Mouse (Mus musculus) ES-Bruce4 (cell line): Measurements from ENCODE around the gene Spry1. TPM values are rescaled to one million over a fixed set of nuclear protein-coding genes. Genes with fewer than 3 reads are reported as not detected.

Experiments
- H3K27ac ChIP-seq: 2 replicates; pipeline ENCODE4 v1.5.1; 2012; ENCODE audit warnings: low read length, inconsistent platforms; ENCODE audit not compliant: insufficient read depth
- H3K27me3 ChIP-seq: 2 replicates; pipeline ENCODE4 v1.6.1; 2012; ENCODE audit warnings: mild to moderate bottlenecking, low read length, inconsistent platforms; ENCODE audit not compliant: control insufficient read depth, poor library complexity, insufficient read depth, severe bottlenecking
- H3K36me3 ChIP-seq: 2 replicates; pipeline ENCODE4 v1.6.1; 2012; ENCODE audit warnings: inconsistent platforms, mild to moderate bottlenecking, low read length, moderate library complexity; ENCODE audit not compliant: control insufficient read depth, poor library complexity, insufficient read depth, severe bottlenecking
- H3K4me1 ChIP-seq: one replicate; pipeline ENCODE4 v1.8.1; 2011; ENCODE audit warnings: low read length; ENCODE audit not compliant: control insufficient read depth, insufficient read depth
- H3K4me3 ChIP-seq: 2 replicates; pipeline ENCODE4 v1.5.1; 2011; ENCODE audit warnings: low read depth, mild to moderate bottlenecking, low read length
- H3K9ac ChIP-seq: 2 replicates; pipeline ENCODE4 v1.6.1; 2012; ENCODE audit warnings: low read depth, mild to moderate bottlenecking, inconsistent platforms; ENCODE audit not compliant: poor library complexity, severe bottlenecking
- H3K9me3 ChIP-seq: replicated peaks from 2 replicates; pipeline ENCODE4 v1.6.1; 2012; ENCODE audit warnings: mild to moderate bottlenecking, low read length, inconsistent platforms; ENCODE audit not compliant: control insufficient read depth, poor library complexity, insufficient read depth, severe bottlenecking
- CTCF ChIP-seq: IDR thresholded peaks from one replicate; pipeline ENCODE4 v1.8.1; 2011; ENCODE audit warnings: low read depth, low read length
- EP300 ChIP-seq: IDR thresholded peaks from 2 replicates; pipeline ENCODE4 v1.6.1; 2011; ENCODE audit warnings: low read depth, low read length; ENCODE audit not compliant: insufficient read depth
- POLR2A ChIP-seq: IDR thresholded peaks from one replicate; pipeline ENCODE4 v1.8.1; 2011; ENCODE audit warnings: low read length; ENCODE audit not compliant: insufficient read depth
- polyA plus RNA-seq: library from polyadenylated mRNA; stranded (reverse); fragments of >200 nt; gene quantifications from 2 replicates; pipeline ENCODE4 v1.2.4, GENCODE M21; 2011; ENCODE audit warnings: low read depth; ENCODE audit not compliant: missing spikeins, insufficient read depth, insufficient read length

Spry1 gene
- polyA plus RNA-seq, 1 experiment, result 30.5 TPM

DNA sequence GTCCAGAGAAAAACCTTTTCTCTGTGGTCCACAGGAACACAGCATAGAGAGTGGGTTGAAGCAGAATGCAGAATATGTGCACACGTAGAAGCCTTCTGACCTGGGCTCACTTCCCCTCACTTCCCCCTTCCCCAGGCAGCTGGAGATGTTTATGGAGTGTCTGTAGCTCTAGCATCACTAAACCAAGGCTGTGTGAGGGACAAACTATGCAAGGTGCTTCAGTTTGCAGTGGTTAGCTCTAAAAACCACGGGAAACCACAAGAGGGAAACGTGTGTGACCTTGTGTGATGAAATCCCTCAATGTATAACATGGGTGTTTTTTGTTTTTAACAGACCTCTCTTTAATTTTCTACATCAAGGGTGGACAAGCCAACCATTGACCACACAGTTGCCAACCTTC is 36.2 kb upstream of the Spry1 start:
- Histone ChIP-seq H3K4me1 (no peaks in the 10 kb centered on the region), H3K4me3 (no peak overlapping the region), H3K27me3 (no peaks in the 10 kb centered on the region), H3K36me3 (no peaks in the 10 kb centered on the region), H3K27ac (no peak overlapping the region), H3K9me3 (no peaks in the 10 kb centered on the region), H3K9ac (no peak overlapping the region)
- no peak for TF ChIP-seq POLR2A
- TF ChIP-seq CTCF, result no peak
- no peak for TF ChIP-seq EP300

DNA sequence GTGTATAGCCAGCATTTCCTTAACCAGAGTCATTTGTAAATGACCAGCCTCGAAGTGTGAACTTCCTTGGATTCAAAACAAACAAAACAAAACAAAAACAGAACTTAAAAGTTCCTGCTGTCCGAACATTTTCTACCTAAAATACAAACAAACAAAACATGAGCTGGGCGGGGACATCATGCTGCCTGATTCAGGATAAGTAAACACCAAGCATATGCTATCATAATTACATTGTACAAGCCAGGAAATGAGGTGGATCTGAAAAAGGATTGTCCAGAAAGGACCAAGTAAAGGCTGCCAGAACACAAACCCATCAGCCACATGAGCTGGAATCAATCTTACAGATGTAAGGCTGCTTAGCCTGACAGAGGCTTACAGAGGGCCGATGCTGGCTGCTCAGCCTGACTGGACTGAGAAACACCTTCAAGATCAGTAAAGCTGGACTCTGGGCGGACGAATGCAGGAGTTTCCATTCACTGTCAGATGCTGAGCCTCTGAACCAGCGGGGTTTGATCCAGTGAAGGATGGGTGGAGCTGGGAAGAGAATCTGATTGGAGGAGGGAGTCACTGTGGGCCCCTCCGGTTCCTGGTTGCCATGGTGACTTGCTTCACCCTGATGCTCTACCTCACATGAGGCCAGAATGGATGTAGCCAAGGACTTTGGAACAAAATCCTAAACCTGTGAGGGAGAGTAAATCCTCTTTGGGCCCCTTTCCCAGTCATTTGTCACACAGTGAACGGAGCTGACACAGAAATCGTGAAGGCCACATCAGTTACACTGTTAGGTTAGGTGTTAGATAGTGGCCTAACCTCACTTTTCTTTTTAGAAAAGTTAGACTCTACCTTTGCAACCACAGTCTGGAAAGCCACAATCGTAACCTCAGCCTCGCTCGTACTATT is 34.5 kb upstream of the Spry1 start:
- Histone ChIP-seq H3K27ac (no peak overlapping the region), H3K4me1 (no peaks in the 10 kb centered on the region), H3K27me3 (no peaks in the 10 kb centered on the region), H3K9me3 (no peaks in the 10 kb centered on the region), H3K9ac (no peak overlapping the region), H3K36me3 (no peaks in the 10 kb centered on the region), H3K4me3 (no peak overlapping the region)
- no peak for TF ChIP-seq EP300
- TF ChIP-seq POLR2A, result no peak
- no peak for TF ChIP-seq CTCF

DNA sequence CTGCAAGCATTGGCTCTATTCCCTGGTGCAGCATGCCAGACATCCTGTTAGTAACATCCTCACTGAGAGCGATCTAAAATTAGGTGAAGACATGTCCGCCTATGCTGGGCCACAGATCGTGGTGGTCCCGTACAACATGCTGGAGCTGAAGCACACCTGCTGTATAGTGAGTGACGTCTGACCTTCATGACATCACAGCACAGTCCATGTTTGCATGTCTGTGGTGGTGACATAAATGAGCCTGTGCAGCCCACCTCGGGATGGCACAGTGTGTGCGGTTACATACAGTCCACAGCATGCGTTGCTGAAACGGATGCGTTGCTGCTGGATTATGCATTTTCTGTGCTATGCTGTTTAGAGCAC is 33.9 kb upstream of the Spry1 start:
- TF ChIP-seq CTCF, result no peak
- TF ChIP-seq EP300, result no peak
- no peak for TF ChIP-seq POLR2A
- H3K4me1 ChIP-seq, result no peaks in the 10 kb centered on the region
- no peak overlapping the region for H3K27ac ChIP-seq
- no peaks in the 10 kb centered on the region for H3K9me3 ChIP-seq
- H3K36me3 ChIP-seq, result no peaks in the 10 kb centered on the region
- no peaks in the 10 kb centered on the region for H3K27me3 ChIP-seq
- H3K4me3 ChIP-seq, result no peak overlapping the region
- H3K9ac ChIP-seq, result no peak overlapping the region

DNA sequence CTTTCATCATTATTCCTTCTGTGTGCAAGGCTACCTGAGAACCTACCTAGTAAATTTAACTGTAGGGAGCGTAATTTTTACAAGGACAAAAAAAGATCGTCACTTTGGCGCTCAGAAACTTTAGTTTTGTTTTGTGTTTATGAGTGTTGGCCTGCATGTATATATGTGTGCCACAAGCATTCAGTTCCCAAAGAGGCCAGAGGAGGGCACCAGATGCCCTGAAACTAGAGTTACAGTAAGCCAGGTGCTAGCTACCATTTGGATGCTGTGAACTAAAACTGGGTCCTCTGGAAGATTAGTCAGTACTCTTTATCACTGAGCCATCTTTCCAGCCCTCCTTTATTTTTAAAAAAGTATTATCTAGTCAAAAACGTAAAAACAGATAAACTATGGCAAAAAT is 30.8 kb upstream of the Spry1 start:
- Histone ChIP-seq H3K9me3 (no peaks in the 10 kb centered on the region), H3K27ac (no peak overlapping the region), H3K27me3 (no peaks in the 10 kb centered on the region), H3K36me3 (no peaks in the 10 kb centered on the region), H3K9ac (no peak overlapping the region), H3K4me3 (no peak overlapping the region), H3K4me1 (no peaks in the 10 kb centered on the region)
- TF ChIP-seq POLR2A (no peak), CTCF (peak; percentile 25)

DNA sequence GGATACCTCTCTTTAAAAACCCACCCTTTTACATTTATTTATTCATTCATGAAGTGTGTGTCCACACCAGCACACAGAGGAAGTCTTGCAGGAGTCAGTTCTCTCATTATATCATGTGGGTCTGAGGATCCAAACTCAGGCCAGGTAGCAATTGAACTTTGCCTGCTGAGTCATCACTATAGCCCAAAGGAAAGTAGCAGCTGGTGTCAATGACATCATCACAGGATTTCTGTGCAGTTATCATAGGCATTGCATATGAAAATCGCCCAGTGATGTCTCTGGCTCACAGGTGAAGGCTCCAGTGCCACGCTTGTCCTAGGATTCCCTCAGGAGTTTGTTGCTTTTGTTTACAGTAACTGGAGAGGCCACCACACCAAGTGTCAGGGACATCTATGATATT is 29.1 kb upstream of the Spry1 start:
- no peak for TF ChIP-seq CTCF
- no peak for TF ChIP-seq POLR2A
- TF ChIP-seq EP300, result no peak
- Histone ChIP-seq H3K27ac (no peak overlapping the region), H3K9ac (no peak overlapping the region), H3K9me3 (no peaks in the 10 kb centered on the region), H3K4me3 (no peak overlapping the region), H3K4me1 (no peaks in the 10 kb centered on the region), H3K27me3 (no peaks in the 10 kb centered on the region), H3K36me3 (no peaks in the 10 kb centered on the region)

DNA sequence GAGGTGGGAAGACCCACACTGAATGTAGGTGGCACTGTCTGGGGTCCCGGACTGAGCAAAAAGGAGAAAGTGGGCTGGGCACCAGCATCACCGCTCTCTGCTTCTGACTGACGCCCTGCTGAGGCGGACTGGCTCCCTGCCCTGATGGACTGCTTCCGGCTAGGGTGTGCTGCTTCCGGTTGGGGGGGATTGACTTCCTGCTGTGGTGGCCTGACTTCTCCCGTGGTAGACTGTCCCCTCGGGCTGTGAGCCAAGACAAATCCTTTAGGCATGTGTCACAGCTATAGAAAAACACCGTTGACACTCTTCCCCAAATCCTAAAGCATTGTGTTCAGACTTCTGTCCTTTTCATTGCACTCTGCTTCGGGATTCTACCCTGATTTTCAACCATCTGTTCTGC is 26.0 kb upstream of the Spry1 start:
- no peak for TF ChIP-seq EP300
- no peak for TF ChIP-seq CTCF
- Histone ChIP-seq H3K36me3 (no peaks in the 10 kb centered on the region), H3K27me3 (no peaks in the 10 kb centered on the region), H3K9ac (no peak overlapping the region), H3K4me1 (no peaks in the 10 kb centered on the region), H3K4me3 (no peak overlapping the region), H3K9me3 (no peaks in the 10 kb centered on the region), H3K27ac (no peak overlapping the region)
